Mouse (Mus musculus): ENCODE data around the gene Nrxn1. TPM values are rescaled to one million over a fixed set of nuclear protein-coding genes. Genes with fewer than 3 reads are reported as not detected.

The Nrxn1 gene
- polyA plus RNA-seq, 1 experiment = 0.05 TPM

- H3ac ChIP-seq (ENCODE audit: control insufficient read depth, insufficient read length) = no peak overlapping the region
- no peak overlapping the region for H3K4me3 ChIP-seq
- H3K27me3 ChIP-seq (ENCODE audit: control insufficient read depth, insufficient read depth, insufficient read length) = no peaks in the 10 kb centered on the region
- H3K36me3 ChIP-seq (ENCODE audit: control insufficient read depth, insufficient read depth) = no peaks in the 10 kb centered on the region
- TF ChIP-seq REST (IDR thresholded peaks at IDR 0.05; ENCODE audit: insufficient read depth, insufficient read length) (no peak), USF1 (IDR thresholded peaks at IDR 0.05; ENCODE audit: low read depth) (no peak), MYOG (IDR thresholded peaks at IDR 0.05; ENCODE audit: control insufficient read depth in 1 of 3, insufficient read depth in 1 of 3, insufficient read length in 2 of 3, low read depth in 2 of 3) (no peak), MYOD1 (IDR thresholded peaks at IDR 0.05; ENCODE audit: control insufficient read depth in 1 of 3, insufficient read length in 2 of 3, low read depth in 2 of 3) (no peak), SRF (IDR thresholded peaks at IDR 0.05; ENCODE audit: control insufficient read depth, insufficient read length, low read depth) (no peak), TCF3 (IDR thresholded peaks at IDR 0.05; ENCODE audit: insufficient read length, low read depth) (no peak), MAX (IDR thresholded peaks at IDR 0.05; ENCODE audit: low read depth) (no peak), POLR2AphosphoS2 (IDR thresholded peaks at IDR 0.05; ENCODE audit: insufficient read length, low read depth) (no peak), TCF12 (IDR thresholded peaks at IDR 0.05; ENCODE audit: insufficient read depth, poor library complexity, severe bottlenecking) (no peak), POLR2A (IDR thresholded peaks at IDR 0.05; ENCODE audit: insufficient read length, low read depth) (no peak)
- H3K79me2 ChIP-seq (ENCODE audit: control insufficient read depth, insufficient read depth) = no peaks in the 10 kb centered on the region
- H3K4me2 ChIP-seq (ENCODE audit: low read depth) = no peak overlapping the region
These were observed 821.7 kb downstream of the Nrxn1 start for GRCm38 (mm10) chr17:90271165-90271564.

- no peaks in the 10 kb centered on the region for H3K36me3 ChIP-seq (ENCODE audit: control insufficient read depth, insufficient read depth)
- H3K79me2 ChIP-seq (ENCODE audit: control insufficient read depth, insufficient read depth) = no peaks in the 10 kb centered on the region
- no peak overlapping the region for H3K4me3 ChIP-seq
- TF ChIP-seq MYOG (IDR thresholded peaks at IDR 0.05; ENCODE audit: control insufficient read depth in 1 of 3, insufficient read depth in 1 of 3, insufficient read length in 2 of 3, low read depth in 2 of 3) (no peak), CEBPB (IDR thresholded peaks at IDR 0.05; ENCODE audit: insufficient read depth, poor library complexity, severe bottlenecking) (no peak), MYOD1 (IDR thresholded peaks at IDR 0.05; ENCODE audit: control insufficient read depth in 1 of 3, insufficient read length in 2 of 3, low read depth in 2 of 3) (no peak), REST (IDR thresholded peaks at IDR 0.05; ENCODE audit: insufficient read depth, insufficient read length) (no peak), TCF12 (IDR thresholded peaks at IDR 0.05; ENCODE audit: insufficient read depth, poor library complexity, severe bottlenecking) (no peak), MAX (IDR thresholded peaks at IDR 0.05; ENCODE audit: low read depth) (no peak), POLR2AphosphoS2 (IDR thresholded peaks at IDR 0.05; ENCODE audit: insufficient read length, low read depth) (no peak), SRF (IDR thresholded peaks at IDR 0.05; ENCODE audit: control insufficient read depth, insufficient read length, low read depth) (no peak), E2F4 (IDR thresholded peaks at IDR 0.05; ENCODE audit: insufficient read depth) (no peak), POLR2A (IDR thresholded peaks at IDR 0.05; ENCODE audit: insufficient read length, low read depth) (no peak), TCF3 (IDR thresholded peaks at IDR 0.05; ENCODE audit: insufficient read length, low read depth) (no peak), USF1 (IDR thresholded peaks at IDR 0.05; ENCODE audit: low read depth) (no peak)
- no peak overlapping the region for H3K4me2 ChIP-seq (ENCODE audit: low read depth)
- no peak overlapping the region for H3ac ChIP-seq (ENCODE audit: control insufficient read depth, insufficient read length)
- H3K27me3 ChIP-seq (ENCODE audit: control insufficient read depth, insufficient read depth, insufficient read length) = no peaks in the 10 kb centered on the region
These were observed 823.7 kb downstream of the Nrxn1 start for GRCm38 (mm10) chr17:90269143-90269542.

- Histone ChIP-seq H3K36me3 (ENCODE audit: control insufficient read depth, insufficient read depth) (no peaks in the 10 kb centered on the region), H3K79me2 (ENCODE audit: control insufficient read depth, insufficient read depth) (no peaks in the 10 kb centered on the region), H3ac (ENCODE audit: control insufficient read depth, insufficient read length) (no peak overlapping the region), H3K27me3 (ENCODE audit: control insufficient read depth, insufficient read depth, insufficient read length) (no peaks in the 10 kb centered on the region), H3K4me3 (no peak overlapping the region), H3K4me2 (ENCODE audit: low read depth) (no peak overlapping the region)
- TF ChIP-seq TCF12 (IDR thresholded peaks at IDR 0.05; ENCODE audit: insufficient read depth, poor library complexity, severe bottlenecking) = no peak
- no peak for TF ChIP-seq MYOD1 (IDR thresholded peaks at IDR 0.05; ENCODE audit: control insufficient read depth in 1 of 3, insufficient read length in 2 of 3, low read depth in 2 of 3)
- no peak for TF ChIP-seq USF1 (IDR thresholded peaks at IDR 0.05; ENCODE audit: low read depth)
- no peak for TF ChIP-seq POLR2A (IDR thresholded peaks at IDR 0.05; ENCODE audit: insufficient read length, low read depth)
- no peak for TF ChIP-seq SRF (IDR thresholded peaks at IDR 0.05; ENCODE audit: control insufficient read depth, insufficient read length, low read depth)
- TF ChIP-seq REST (IDR thresholded peaks at IDR 0.05; ENCODE audit: insufficient read depth, insufficient read length) = no peak
- no peak for TF ChIP-seq E2F4 (IDR thresholded peaks at IDR 0.05; ENCODE audit: insufficient read depth)
- TF ChIP-seq MYOG (IDR thresholded peaks at IDR 0.05; ENCODE audit: control insufficient read depth in 1 of 3, insufficient read depth in 1 of 3, insufficient read length in 2 of 3, low read depth in 2 of 3) = no peak
- no peak for TF ChIP-seq POLR2AphosphoS2 (IDR thresholded peaks at IDR 0.05; ENCODE audit: insufficient read length, low read depth)
- no peak for TF ChIP-seq CEBPB (IDR thresholded peaks at IDR 0.05; ENCODE audit: insufficient read depth, poor library complexity, severe bottlenecking)
- no peak for TF ChIP-seq MAX (IDR thresholded peaks at IDR 0.05; ENCODE audit: low read depth)
- TF ChIP-seq TCF3 (IDR thresholded peaks at IDR 0.05; ENCODE audit: insufficient read length, low read depth) = no peak
These were observed 839.3 kb downstream of the Nrxn1 start for GRCm38 (mm10) chr17:90253451-90254131.

- no peaks in the 10 kb centered on the region for H3K36me3 ChIP-seq (ENCODE audit: control insufficient read depth, insufficient read depth)
- H3ac ChIP-seq (ENCODE audit: control insufficient read depth, insufficient read length) = no peak overlapping the region
- no peaks in the 10 kb centered on the region for H3K27me3 ChIP-seq (ENCODE audit: control insufficient read depth, insufficient read depth, insufficient read length)
- no peaks in the 10 kb centered on the region for H3K79me2 ChIP-seq (ENCODE audit: control insufficient read depth, insufficient read depth)
- no peak overlapping the region for H3K4me3 ChIP-seq
- no peak overlapping the region for H3K4me2 ChIP-seq (ENCODE audit: low read depth)
- TF ChIP-seq USF1 (IDR thresholded peaks at IDR 0.05; ENCODE audit: low read depth) (no peak), MYOD1 (IDR thresholded peaks at IDR 0.05; ENCODE audit: control insufficient read depth in 1 of 3, insufficient read length in 2 of 3, low read depth in 2 of 3) (no peak), TCF12 (IDR thresholded peaks at IDR 0.05; ENCODE audit: insufficient read depth, poor library complexity, severe bottlenecking) (no peak), TCF3 (IDR thresholded peaks at IDR 0.05; ENCODE audit: insufficient read length, low read depth) (no peak), POLR2A (IDR thresholded peaks at IDR 0.05; ENCODE audit: insufficient read length, low read depth) (no peak), E2F4 (IDR thresholded peaks at IDR 0.05; ENCODE audit: insufficient read depth) (no peak), POLR2AphosphoS2 (IDR thresholded peaks at IDR 0.05; ENCODE audit: insufficient read length, low read depth) (no peak), SRF (IDR thresholded peaks at IDR 0.05; ENCODE audit: control insufficient read depth, insufficient read length, low read depth) (no peak), REST (IDR thresholded peaks at IDR 0.05; ENCODE audit: insufficient read depth, insufficient read length) (no peak), MYOG (IDR thresholded peaks at IDR 0.05; ENCODE audit: control insufficient read depth in 1 of 3, insufficient read depth in 1 of 3, insufficient read length in 2 of 3, low read depth in 2 of 3) (no peak), CEBPB (IDR thresholded peaks at IDR 0.05; ENCODE audit: insufficient read depth, poor library complexity, severe bottlenecking) (no peak), MAX (IDR thresholded peaks at IDR 0.05; ENCODE audit: low read depth) (no peak)
These were observed 840.7 kb downstream of the Nrxn1 start for GRCm38 (mm10) chr17:90252196-90252595.
